Mouse (Mus musculus): ENCODE measurements around the gene Aspscr1. TPM values are rescaled to one million over a fixed set of nuclear protein-coding genes. Genes with fewer than 3 reads are reported as not detected.

Aspscr1 gene
- polyA plus RNA-seq, 1 experiment from 2014 or later = 141 TPM

- Histone ChIP-seq H3K9me3 (no peaks in the 10 kb centered on the region), H3K27ac (replicated peaks) (no peak overlapping the region), H3K9ac (peak overlapping the region; percentile 65; the same call in 1 of the 2 replicates), H3K4me3 (no peak overlapping the region), H3K36me3 (no peaks in the 10 kb centered on the region), H3K4me1 (replicated peaks) (peaks cover 25% of the 10 kb centered on the region), H3K4me2 (peak overlapping the region; percentile 53; the same call in 1 of the 2 replicates), H3K27me3 (0 out of 2 replicates have a peak, but pooled peaks cover 2% of the 10 kb centered on the region)
- no peak for ATAC-seq (ENCODE audit: low read depth)
- WGBS = 85% methylated on average over 35 of the region's 35 CpGs
Observed at GRCm38 (mm10) chr11:120647047-120647830, 25.5 kb upstream of the Aspscr1 start.

GRCm38 (mm10) chr11:120648001-120648476 lies 24.7 kb upstream of the Aspscr1 start, which contains the start of gene Myadml2:
TSS of gene Myadml2 (minus strand) at chr11:120648158.
- H3K9me3 ChIP-seq = no peaks in the 10 kb centered on the region
- no peak within 1 kb of the TSS for H3K27ac ChIP-seq (replicated peaks)
- H3K4me2 ChIP-seq = peak within 1 kb of the TSS; percentile 53
- peaks cover 17% of the 10 kb centered on the region for H3K4me1 ChIP-seq (replicated peaks)
- H3K4me3 ChIP-seq = peak within 1 kb of the TSS; percentile 22
- ATAC-seq (ENCODE audit: low read depth) = no peak
- H3K9ac ChIP-seq = peak within 1 kb of the TSS; percentile 65
- WGBS = 5% methylated on average over 13 of the region's 13 CpGs
- H3K27me3 ChIP-seq = no peaks in the 10 kb centered on the region
- H3K36me3 ChIP-seq = no peaks in the 10 kb centered on the region

- H3K4me1 ChIP-seq (replicated peaks) = peaks cover 10% of the 10 kb centered on the region
- no peak overlapping the region for H3K9ac ChIP-seq
- no peaks in the 10 kb centered on the region for H3K36me3 ChIP-seq
- H3K27ac ChIP-seq (replicated peaks) = no peak overlapping the region
- H3K27me3 ChIP-seq = peaks cover 12% of the 10 kb centered on the region; the same call in 1 of the 2 replicates
- no peak overlapping the region for H3K4me2 ChIP-seq
- 76% methylated on average over 3 of the region's 3 CpGs for WGBS
- H3K9me3 ChIP-seq = no peaks in the 10 kb centered on the region
- no peak overlapping the region for H3K4me3 ChIP-seq
- ATAC-seq (ENCODE audit: low read depth) = no peak
Observed at GRCm38 (mm10) chr11:120651872-120652271, 20.9 kb upstream of the Aspscr1 start.

- 81% methylated on average over 3 of the region's 3 CpGs for WGBS
- Histone ChIP-seq H3K4me3 (no peak overlapping the region), H3K9me3 (no peaks in the 10 kb centered on the region), H3K4me1 (replicated peaks) (peaks cover 9% of the 10 kb centered on the region), H3K4me2 (no peak overlapping the region), H3K36me3 (no peaks in the 10 kb centered on the region), H3K27me3 (peaks cover 41% of the 10 kb centered on the region), H3K9ac (no peak overlapping the region), H3K27ac (replicated peaks) (no peak overlapping the region)
- ATAC-seq (ENCODE audit: low read depth) = no peak
Observed at GRCm38 (mm10) chr11:120654741-120655140, 18.0 kb upstream of the Aspscr1 start.

- ATAC-seq (ENCODE audit: low read depth) = no peak
- H3K4me3 ChIP-seq = no peak overlapping the region
- peaks cover 26% of the 10 kb centered on the region for H3K4me1 ChIP-seq (replicated peaks)
- no peak overlapping the region for H3K9ac ChIP-seq
- no peak overlapping the region for H3K27ac ChIP-seq (replicated peaks)
- H3K27me3 ChIP-seq = peaks cover 66% of the 10 kb centered on the region
- WGBS = 92% methylated on average over 4 of the region's 4 CpGs
- H3K36me3 ChIP-seq = no peaks in the 10 kb centered on the region
- no peak overlapping the region for H3K4me2 ChIP-seq
- no peaks in the 10 kb centered on the region for H3K9me3 ChIP-seq
Observed at GRCm38 (mm10) chr11:120657301-120657700, 15.5 kb upstream of the Aspscr1 start.

- WGBS = 3% methylated on average over 24 of the region's 24 CpGs
- H3K4me3 ChIP-seq = 0 out of 2 replicates have a peak overlapping the region, but pooled peaks have one; percentile 40
- H3K27ac ChIP-seq (replicated peaks) = no peak overlapping the region
- no peak for ATAC-seq (ENCODE audit: low read depth)
- H3K9me3 ChIP-seq = no peaks in the 10 kb centered on the region
- H3K4me1 ChIP-seq (replicated peaks) = peaks cover 26% of the 10 kb centered on the region
- peak overlapping the region; percentile 60; the same call in 1 of the 2 replicates for H3K4me2 ChIP-seq
- peaks cover 83% of the 10 kb centered on the region for H3K27me3 ChIP-seq
- no peak overlapping the region for H3K9ac ChIP-seq
- no peaks in the 10 kb centered on the region for H3K36me3 ChIP-seq
Observed at GRCm38 (mm10) chr11:120658876-120659410, 13.8 kb upstream of the Aspscr1 start.

GRCm38 (mm10) chr11:120659509-120660300 lies 13.1 kb upstream of the Aspscr1 start:
- H3K4me1 ChIP-seq (replicated peaks) = peaks cover 26% of the 10 kb centered on the region
- H3K4me2 ChIP-seq = peak overlapping the region; percentile 60
- ATAC-seq (ENCODE audit: low read depth) = no peak
- peak overlapping the region; percentile 40 for H3K4me3 ChIP-seq
- no peaks in the 10 kb centered on the region for H3K36me3 ChIP-seq
- no peaks in the 10 kb centered on the region for H3K9me3 ChIP-seq
- H3K27me3 ChIP-seq = peaks cover 87% of the 10 kb centered on the region
- H3K27ac ChIP-seq (replicated peaks) = no peak overlapping the region
- 1% methylated on average over 50 of the region's 50 CpGs for WGBS
- H3K9ac ChIP-seq = peak overlapping the region; percentile 55

GRCm38 (mm10) chr11:120660301-120661075 lies 12.3 kb upstream of the Aspscr1 start:
- H3K9me3 ChIP-seq = no peaks in the 10 kb centered on the region
- peak overlapping the region; percentile 55 for H3K9ac ChIP-seq
- peak overlapping the region; percentile 40 for H3K4me3 ChIP-seq
- H3K27me3 ChIP-seq = peaks cover 87% of the 10 kb centered on the region
- H3K36me3 ChIP-seq = no peaks in the 10 kb centered on the region
- no peak overlapping the region for H3K27ac ChIP-seq (replicated peaks)
- ATAC-seq (ENCODE audit: low read depth) = no peak
- under 1% methylated on average over 89 of the region's 95 CpGs for WGBS
- peaks cover 31% of the 10 kb centered on the region for H3K4me1 ChIP-seq (replicated peaks)
- peak overlapping the region; percentile 60 for H3K4me2 ChIP-seq

GRCm38 (mm10) chr11:120661076-120661460 lies 11.7 kb upstream of the Aspscr1 start, which contains the start of gene Notum:
TSS of gene Notum (minus strand) at chr11:120661175.
- under 1% methylated on average over 35 of the region's 35 CpGs for WGBS
- H3K9ac ChIP-seq = peak within 1 kb of the TSS; percentile 55

GRCm38 (mm10) chr11:120662759-120663158 lies 10.0 kb upstream of the Aspscr1 start:
- no peak for ATAC-seq (ENCODE audit: low read depth)
- Histone ChIP-seq H3K4me2 (no peak overlapping the region), H3K27me3 (peaks cover 66% of the 10 kb centered on the region), H3K9me3 (no peaks in the 10 kb centered on the region), H3K9ac (no peak overlapping the region), H3K36me3 (no peaks in the 10 kb centered on the region), H3K4me3 (no peak overlapping the region), H3K4me1 (replicated peaks) (peaks cover 39% of the 10 kb centered on the region), H3K27ac (replicated peaks) (no peak overlapping the region)
- WGBS = 75% methylated on average over 6 of the region's 6 CpGs

More at GRCm38 (mm10) chr11:120661076-120661460, 11.7 kb upstream of the Aspscr1 start, which contains the start of gene Notum:
- ATAC-seq (ENCODE audit: low read depth) = no peak
- H3K36me3 ChIP-seq = no peaks in the 10 kb centered on the region
- peak within 1 kb of the TSS; percentile 60 for H3K4me2 ChIP-seq
- peaks cover 31% of the 10 kb centered on the region for H3K4me1 ChIP-seq (replicated peaks)
- no peak within 1 kb of the TSS for H3K27ac ChIP-seq (replicated peaks)
- no peaks in the 10 kb centered on the region for H3K9me3 ChIP-seq
- H3K4me3 ChIP-seq = peak within 1 kb of the TSS; percentile 40
- peaks cover 82% of the 10 kb centered on the region for H3K27me3 ChIP-seq

GRCm38 (mm10) chr11:120663714-120664113 lies 9.1 kb upstream of the Aspscr1 start:
- Histone ChIP-seq H3K9me3 (no peaks in the 10 kb centered on the region), H3K4me2 (no peak overlapping the region), H3K4me1 (replicated peaks) (peaks cover 39% of the 10 kb centered on the region), H3K27me3 (peaks cover 57% of the 10 kb centered on the region), H3K9ac (no peak overlapping the region), H3K36me3 (no peaks in the 10 kb centered on the region), H3K27ac (replicated peaks) (no peak overlapping the region), H3K4me3 (no peak overlapping the region)
- WGBS = 70% methylated on average over 5 of the region's 5 CpGs
- ATAC-seq (ENCODE audit: low read depth) = no peak

Data from neural tube, embryonic 13.5 days (tissue).